ENCODE assay signal across 15 mouse cellular contexts in the genomic region with DNA sequence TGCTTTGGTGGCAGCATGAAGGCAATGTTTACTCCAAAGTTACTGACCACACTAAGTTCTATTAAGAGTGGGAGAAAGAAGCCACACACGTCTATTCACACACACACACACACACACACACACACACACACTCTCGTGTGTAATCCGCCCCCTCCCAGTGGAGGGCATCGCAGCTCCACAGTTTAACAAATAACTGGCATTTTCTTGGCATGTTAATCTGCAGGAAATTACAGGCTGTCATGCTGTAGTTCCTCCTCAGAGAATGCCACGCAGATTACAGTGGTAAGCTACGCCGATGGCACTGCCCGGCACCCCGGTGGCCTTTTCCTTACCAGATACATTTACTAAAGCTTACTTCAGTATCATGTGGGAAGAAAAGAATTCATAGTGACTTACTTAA. TPM values are rescaled to one million over a fixed set of nuclear protein-coding genes. Genes with fewer than 3 reads are reported as not detected.
DNase-seq lines count a peak whose midpoint lies in the region; ATAC-seq and TF ChIP-seq lines count a peak whose summit lies in the region.
"Had no signal": no experiment of that assay in that cellular context is flagged by ENCODE, and none has a peak within 500 bp of the region (broad histone marks: within the 10 kb centered on the region; RNA-seq: fewer than 3 reads in every experiment).

No protein-coding gene starts in this region.

- intact Hi-C loops in heart, postnatal 36 days (cut with DNase I), result no loop called here

- peaks cover 12% of the 10 kb centered on the region for H3K4me1 ChIP-seq in heart, embryonic 15.5 days (replicated peaks)
- 0 out of 2 replicates have a peak, but pooled peaks cover 1% of the 10 kb centered on the region for H3K4me1 ChIP-seq in lung, postnatal 0 days (ENCODE audit: insufficient read depth, low read depth, low read length)

- TF ChIP-seq EP300 in lung, postnatal 0 days (IDR thresholded peaks at IDR 0.05), result no peak

- no peak for DNase-seq in heart, postnatal 36 days
- no peak for DNase-seq in lung, postnatal 0 days (ENCODE audit: low spot score)
- DNase-seq in lung, postnatal 36 days, result no peak
- DNase-seq in brain, adult 2 months (ENCODE audit: low read depth, low spot score), result peak; percentile 52
- peak; percentile 14 for DNase-seq in lung, postnatal 25 days (ENCODE audit: low spot score)
- DNase-seq in ovary, postnatal 36 days (ENCODE audit: low spot score), result no peak
- DNase-seq in frontal cortex, postnatal 36 days (ENCODE audit: low spot score in 2 of 2), result no peak
- DNase-seq: adrenal gland, postnatal 36 days; cerebellum, adult 9-10 months; gastrocnemius, postnatal 36 days; thymus, adult 18-20 months had no signal

- TF ChIP-seq CTCF in lung, postnatal 0 days (IDR thresholded peaks at IDR 0.05), result peak; percentile 44

- peak overlapping the region; percentile 3; the same call in 1 of the 2 replicates for H3K27ac ChIP-seq in heart, embryonic 15.5 days
- H3K27ac ChIP-seq in lung, postnatal 0 days (ENCODE audit: low read length), result no peak overlapping the region
- H3K27ac ChIP-seq: hindbrain, embryonic 14.5 days; limb, embryonic 15.5 days had no signal

- no peaks in the 10 kb centered on the region for H3K27me3 ChIP-seq in heart, embryonic 15.5 days
- 0 out of 2 replicates have a peak, but pooled peaks cover 3% of the 10 kb centered on the region for H3K27me3 ChIP-seq in lung, postnatal 0 days (replicated peaks; ENCODE audit: insufficient read depth, low read length)
- H3K27me3 ChIP-seq: limb, embryonic 15.5 days had no signal

- H3K9me3 ChIP-seq in heart, embryonic 15.5 days (replicated peaks), result no peaks in the 10 kb centered on the region
- H3K9me3 ChIP-seq in lung, postnatal 0 days (ENCODE audit: low read length), result no peaks in the 10 kb centered on the region
- H3K9me3 ChIP-seq: limb, embryonic 15.5 days had no signal

- WGBS in heart, embryonic 15.5 days, result 69% methylated on average over 9 of the region's 9 CpGs
- WGBS in lung, postnatal 0 days, result 64% methylated on average over 9 of the region's 9 CpGs

- H3K36me3 ChIP-seq in heart, embryonic 15.5 days, result no peaks in the 10 kb centered on the region
- H3K36me3 ChIP-seq in lung, postnatal 0 days (ENCODE audit: insufficient read depth, low read length), result no peaks in the 10 kb centered on the region
- H3K36me3 ChIP-seq: limb, embryonic 15.5 days had no signal

- ATAC-seq in heart, embryonic 15.5 days (replicated peaks; ENCODE audit: insufficient number of reproducible peaks, insufficient read depth, low FRiP score, low read depth), result no peak
- no peak for ATAC-seq in lung, postnatal 0 days

- H3K4me3 ChIP-seq in heart, embryonic 15.5 days, result no peak overlapping the region
- no peak overlapping the region for H3K4me3 ChIP-seq in lung, postnatal 0 days (ENCODE audit: low read depth, low read length)
- H3K4me3 ChIP-seq: limb, embryonic 15.5 days; myocyte had no signal

- no peak overlapping the region for H3K4me2 ChIP-seq in heart, embryonic 15.5 days
- H3K4me2 ChIP-seq in lung, postnatal 0 days (replicated peaks; ENCODE audit: low read depth, low read length), result no peak overlapping the region
- H3K4me2 ChIP-seq: hindbrain, embryonic 14.5 days; limb, embryonic 15.5 days had no signal

- H3K9ac ChIP-seq in heart, embryonic 15.5 days, result no peak overlapping the region
- H3K9ac ChIP-seq in lung, postnatal 0 days (replicated peaks; ENCODE audit: low read depth), result no peak overlapping the region
- H3K9ac ChIP-seq: hindbrain, embryonic 14.5 days; limb, embryonic 15.5 days had no signal

RNA-seq across cellular contexts. Expression of a gene that starts 17.5 kb away (rescaled TPM):
- polyA plus RNA-seq in heart, embryonic 15.5 days (2015; fragmentation: Nextera tagmentation; extraction: Ambion mirVana), result 64.3 and 69.6 TPM in 2 replicates
- 10 to 100 TPM; 73.4 to 81.1 TPM for total RNA-seq in heart, postnatal 36 days (2021)
- 53.5 and 55.4 TPM in 2 replicates for polyA plus RNA-seq in lung, postnatal 0 days (2015; fragmentation: Nextera tagmentation; extraction: Ambion mirVana)

RNA-seq across cellular contexts. Expression of a gene that starts 49.2 kb away (rescaled TPM):
- polyA plus RNA-seq in heart, embryonic 15.5 days (2015; fragmentation: Nextera tagmentation; extraction: Ambion mirVana), result 183 and 187 TPM in 2 replicates
- total RNA-seq in heart, postnatal 36 days (2021), result 10 to 100 TPM; 82.7 to 85.9 TPM
- polyA plus RNA-seq in lung, postnatal 0 days (2015; fragmentation: Nextera tagmentation; extraction: Ambion mirVana), result 72.5 and 79.6 TPM in 2 replicates

Comparison
In these comparisons a context has a peak if more than half of its experiments do, and no peak if none do; other contexts are left out.
1. DNase-seq: peak in brain, adult 2 months (single experiment) and lung, postnatal 25 days (single experiment); none in heart, postnatal 36 days (0 of 2), lung, postnatal 0 days (single experiment), lung, postnatal 36 days (single experiment), ovary, postnatal 36 days (single experiment) and frontal cortex, postnatal 36 days (0 of 2).